Mouse (Mus musculus) bone marrow macrophage, adult 2 months (primary cell): Measurements from ENCODE around the gene Itfg2.

Experiments used
- CTCF ChIP-seq: IDR thresholded peaks from 2 replicates; pipeline ENCODE4 v1.5.1; 2012; ENCODE audit warnings: low read depth, mild to moderate bottlenecking, low read length, moderate library complexity
- POLR2A ChIP-seq: IDR thresholded peaks from 2 replicates; pipeline ENCODE4 v1.6.1; 2012; ENCODE audit warnings: mild to moderate bottlenecking, low read depth, low read length, borderline replicate concordance

DNA sequence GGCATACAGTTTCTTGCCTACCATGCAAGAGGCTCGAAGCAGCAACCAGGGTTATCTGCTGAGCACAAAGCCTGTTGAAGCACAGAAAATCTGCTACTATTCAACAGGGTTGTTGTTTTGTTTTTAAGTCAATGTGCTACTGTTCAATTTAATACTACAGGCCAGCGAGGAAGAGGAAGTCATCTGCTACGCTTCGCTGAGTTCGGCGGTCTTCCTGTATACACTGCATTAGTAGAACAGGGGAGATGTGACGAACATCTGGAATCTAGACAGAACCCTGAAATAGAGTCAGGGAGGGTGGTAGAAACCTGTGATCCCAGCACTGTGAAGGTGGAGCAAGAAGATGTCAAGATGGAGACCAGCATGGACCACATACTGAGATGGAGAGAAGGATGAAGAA, 41.0 kb downstream of the Itfg2 start:
- TF ChIP-seq CTCF (no peak), POLR2A (no peak)
